Mouse (Mus musculus): Measurements from ENCODE around the gene Robo2. TPM values are rescaled to one million over a fixed set of nuclear protein-coding genes. Genes with fewer than 3 reads are reported as not detected.

Gene Robo2
- polyA plus RNA-seq, 1 experiment = not detected

DNA sequence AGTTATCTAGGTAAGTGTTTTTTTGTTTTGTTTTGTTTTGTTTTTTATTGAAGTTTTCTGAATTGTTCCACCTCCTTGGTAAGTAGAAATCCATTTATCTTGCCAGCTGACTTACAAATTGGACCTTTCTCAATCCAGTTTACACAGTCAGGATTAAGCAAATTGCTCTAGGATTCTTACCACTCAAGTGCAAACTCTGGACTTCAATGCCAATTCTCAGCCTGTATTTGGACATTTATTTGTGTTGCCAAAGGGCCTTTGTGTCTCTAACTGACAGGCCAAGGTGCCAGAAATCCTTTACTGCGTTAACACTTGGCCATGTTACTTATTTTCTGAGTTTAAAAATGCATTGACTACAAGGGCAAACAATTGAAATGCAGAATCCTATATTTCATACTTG lies 38.7 kb downstream of the Robo2 start:
- Histone ChIP-seq H3K4me1 (no peaks in the 10 kb centered on the region), H3K9me3 (peaks cover 3% of the 10 kb centered on the region), H3K36me3 (replicated peaks; ENCODE audit: low read length) (no peaks in the 10 kb centered on the region), H3K4me3 (replicated peaks) (no peak overlapping the region), H3K27me3 (replicated peaks) (no peaks in the 10 kb centered on the region)
- TF ChIP-seq GATA1 (IDR thresholded peaks at IDR 0.05; ENCODE audit: borderline replicate concordance, low read length) = no peak
- TF ChIP-seq FLI1 (IDR thresholded peaks at IDR 0.05; ENCODE audit: low read length) = no peak

DNA sequence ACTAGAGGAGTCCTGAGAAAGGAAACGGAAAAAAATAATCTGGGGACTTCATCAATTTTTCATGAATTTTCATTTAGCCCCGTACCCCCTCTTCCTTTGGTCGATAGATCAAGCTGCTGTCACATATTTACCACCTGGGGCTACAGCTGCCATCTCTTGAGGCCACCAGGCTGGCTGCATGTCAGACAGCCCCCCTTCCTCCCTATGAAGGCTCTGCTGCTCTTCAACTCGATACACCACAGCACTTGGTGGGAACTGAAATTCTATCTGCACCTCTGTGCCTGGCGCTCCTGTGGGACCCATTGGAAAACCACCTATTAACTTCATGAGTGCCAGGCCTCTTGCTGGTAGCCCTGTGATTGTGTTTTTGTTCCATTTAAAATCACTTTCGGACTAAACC lies 63.2 kb downstream of the Robo2 start:
- no peak overlapping the region for H3K4me3 ChIP-seq (replicated peaks)
- H3K4me1 ChIP-seq = no peaks in the 10 kb centered on the region
- H3K27me3 ChIP-seq (replicated peaks) = no peaks in the 10 kb centered on the region
- TF ChIP-seq FLI1 (IDR thresholded peaks at IDR 0.05; ENCODE audit: low read length) (no peak), GATA1 (IDR thresholded peaks at IDR 0.05; ENCODE audit: borderline replicate concordance, low read length) (no peak)
- H3K36me3 ChIP-seq (replicated peaks; ENCODE audit: low read length) = no peaks in the 10 kb centered on the region
- H3K9me3 ChIP-seq = 0 out of 2 replicates have a peak, but pooled peaks cover 3% of the 10 kb centered on the region

DNA sequence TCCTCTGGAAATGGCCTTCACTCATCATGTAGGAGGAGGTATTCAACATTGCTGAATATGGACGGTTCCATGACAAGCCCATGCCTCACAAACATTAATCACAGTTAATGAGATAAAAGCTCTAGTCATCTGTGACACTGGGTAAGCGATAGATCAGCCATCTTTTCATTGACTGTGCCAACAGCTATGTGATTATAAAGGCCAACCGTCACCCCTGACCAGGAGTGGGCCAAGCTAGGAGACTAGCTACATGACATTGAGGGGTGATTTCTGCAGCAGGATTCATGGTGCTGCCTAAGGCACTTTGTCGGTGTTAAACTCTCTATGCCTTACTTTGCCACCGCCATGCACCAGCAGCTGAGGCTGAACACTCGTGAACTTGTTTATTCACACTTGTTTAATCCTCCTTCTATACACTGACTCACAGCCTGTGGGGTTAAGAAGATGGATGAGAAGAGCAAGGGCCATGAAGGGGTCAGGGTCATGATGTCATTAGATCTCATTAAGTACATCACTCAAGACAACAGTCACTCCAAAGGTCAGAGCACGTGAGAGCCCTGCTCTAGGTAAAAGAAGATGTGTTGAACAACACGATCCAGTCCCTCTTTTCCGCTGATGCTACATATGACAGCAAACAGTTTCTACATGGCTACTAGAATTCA lies 72.5 kb downstream of the Robo2 start:
- Histone ChIP-seq H3K9me3 (no peaks in the 10 kb centered on the region), H3K27me3 (replicated peaks) (no peaks in the 10 kb centered on the region), H3K4me3 (replicated peaks) (no peak overlapping the region), H3K36me3 (replicated peaks; ENCODE audit: low read length) (no peaks in the 10 kb centered on the region), H3K4me1 (no peaks in the 10 kb centered on the region)
- TF ChIP-seq GATA1 (IDR thresholded peaks at IDR 0.05; ENCODE audit: borderline replicate concordance, low read length) (no peak), FLI1 (IDR thresholded peaks at IDR 0.05; ENCODE audit: low read length) (no peak)

DNA sequence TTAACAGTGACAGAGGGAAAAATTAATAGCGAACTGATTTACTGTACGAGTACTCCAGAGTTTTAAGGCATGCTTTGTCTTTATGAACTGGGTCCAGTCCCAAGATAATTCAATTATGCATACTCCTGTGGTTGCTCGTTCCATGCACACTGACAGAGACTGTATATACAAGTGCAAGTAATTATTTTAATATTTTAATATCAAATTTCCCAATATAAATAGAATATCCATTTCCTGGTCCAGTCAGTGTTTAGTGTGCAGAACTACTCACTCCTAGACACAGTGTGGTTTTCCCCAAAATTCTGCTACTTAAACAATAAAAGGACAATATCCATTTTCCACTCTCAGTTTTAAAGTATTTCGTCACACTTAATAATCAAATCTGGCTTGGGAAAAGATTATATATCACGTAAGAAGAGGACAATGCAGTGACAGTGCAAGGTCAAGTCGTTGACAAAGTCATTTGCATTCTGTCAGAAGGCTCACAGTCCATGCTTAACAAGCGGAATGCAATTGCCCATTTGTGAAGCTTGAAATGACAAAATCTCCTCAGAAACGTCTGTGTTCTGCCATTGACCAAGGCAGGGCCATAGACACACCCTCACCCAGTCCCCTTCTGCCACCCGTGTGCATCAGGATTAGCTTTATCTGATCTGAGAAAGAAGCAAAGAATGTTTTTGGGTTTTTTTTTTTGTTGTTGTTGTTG lies 89.8 kb downstream of the Robo2 start:
- H3K9me3 ChIP-seq = no peaks in the 10 kb centered on the region
- H3K27me3 ChIP-seq (replicated peaks) = no peaks in the 10 kb centered on the region
- H3K36me3 ChIP-seq (replicated peaks; ENCODE audit: low read length) = no peaks in the 10 kb centered on the region
- TF ChIP-seq GATA1 (IDR thresholded peaks at IDR 0.05; ENCODE audit: borderline replicate concordance, low read length) = no peak
- no peak for TF ChIP-seq FLI1 (IDR thresholded peaks at IDR 0.05; ENCODE audit: low read length)
- H3K4me1 ChIP-seq = no peaks in the 10 kb centered on the region
- H3K4me3 ChIP-seq (replicated peaks) = no peak overlapping the region

DNA sequence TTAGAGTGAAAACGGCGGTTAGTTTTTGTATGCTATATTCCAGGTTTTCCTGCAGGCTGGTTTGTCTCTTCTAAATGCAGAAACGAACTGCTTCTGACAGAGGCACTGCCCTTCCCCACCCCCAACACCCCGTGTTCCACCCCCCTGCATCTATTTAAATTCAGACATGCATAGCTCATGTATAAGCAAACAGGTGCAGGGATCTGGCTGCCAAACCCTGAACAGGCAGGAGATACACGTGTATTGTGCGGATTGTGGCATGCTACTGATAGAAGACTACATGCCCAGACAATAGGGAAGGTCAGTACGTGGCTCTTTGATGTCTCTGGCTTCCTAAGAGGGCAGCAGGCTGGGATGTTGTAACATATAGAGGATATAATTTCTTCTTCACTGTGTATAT lies 95.5 kb downstream of the Robo2 start:
- H3K27me3 ChIP-seq (replicated peaks) = no peaks in the 10 kb centered on the region
- H3K4me3 ChIP-seq (replicated peaks) = no peak overlapping the region
- H3K9me3 ChIP-seq = no peaks in the 10 kb centered on the region
- no peaks in the 10 kb centered on the region for H3K36me3 ChIP-seq (replicated peaks; ENCODE audit: low read length)
- TF ChIP-seq FLI1 (IDR thresholded peaks at IDR 0.05; ENCODE audit: low read length) (no peak), GATA1 (IDR thresholded peaks at IDR 0.05; ENCODE audit: borderline replicate concordance, low read length) (no peak)
- H3K4me1 ChIP-seq = no peaks in the 10 kb centered on the region

DNA sequence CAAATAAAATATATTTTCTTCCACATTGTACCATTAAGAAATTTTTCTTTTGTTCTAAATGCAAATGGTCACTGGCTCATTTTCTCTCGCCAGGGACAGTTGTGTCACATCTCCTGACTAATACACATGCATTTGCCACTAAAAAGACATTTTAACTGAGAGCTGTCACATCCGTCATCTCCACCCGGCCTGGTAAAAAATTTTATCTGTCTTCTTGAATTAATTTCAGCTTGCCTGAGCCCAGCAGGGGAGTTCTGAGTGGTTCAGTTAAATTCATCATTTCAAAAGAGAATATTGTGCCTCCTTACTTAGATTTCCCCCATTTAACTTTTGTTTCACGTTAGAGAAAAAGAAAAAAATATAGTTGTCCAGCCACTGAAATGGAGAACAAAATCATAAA lies 98.4 kb downstream of the Robo2 start:
- TF ChIP-seq GATA1 (IDR thresholded peaks at IDR 0.05; ENCODE audit: borderline replicate concordance, low read length) (no peak), FLI1 (IDR thresholded peaks at IDR 0.05; ENCODE audit: low read length) (no peak)
- Histone ChIP-seq H3K4me1 (no peaks in the 10 kb centered on the region), H3K9me3 (no peaks in the 10 kb centered on the region), H3K36me3 (replicated peaks; ENCODE audit: low read length) (no peaks in the 10 kb centered on the region), H3K4me3 (replicated peaks) (no peak overlapping the region), H3K27me3 (replicated peaks) (no peaks in the 10 kb centered on the region)

DNA sequence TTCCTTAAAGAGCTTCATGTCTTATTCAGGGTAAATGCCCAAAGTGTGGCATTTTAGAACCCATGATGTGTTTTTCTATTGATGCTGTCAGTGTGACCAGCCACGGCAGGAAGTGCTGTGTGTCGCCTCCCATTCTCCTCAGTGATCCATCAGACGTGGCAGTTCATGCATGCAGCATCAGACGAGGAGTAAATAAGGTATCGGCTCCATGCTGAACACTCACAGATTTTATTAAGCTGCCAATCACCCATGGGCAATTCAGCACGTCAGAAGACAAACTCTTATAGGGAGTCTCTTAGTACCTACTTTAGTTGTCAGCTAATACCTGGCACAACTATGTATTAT lies 104.1 kb downstream of the Robo2 start:
- TF ChIP-seq GATA1 (IDR thresholded peaks at IDR 0.05; ENCODE audit: borderline replicate concordance, low read length) = no peak
- no peak for TF ChIP-seq FLI1 (IDR thresholded peaks at IDR 0.05; ENCODE audit: low read length)
- H3K9me3 ChIP-seq = no peaks in the 10 kb centered on the region
- no peaks in the 10 kb centered on the region for H3K4me1 ChIP-seq
- no peaks in the 10 kb centered on the region for H3K36me3 ChIP-seq (replicated peaks; ENCODE audit: low read length)
- H3K27me3 ChIP-seq (replicated peaks) = no peaks in the 10 kb centered on the region
- no peak overlapping the region for H3K4me3 ChIP-seq (replicated peaks)

DNA sequence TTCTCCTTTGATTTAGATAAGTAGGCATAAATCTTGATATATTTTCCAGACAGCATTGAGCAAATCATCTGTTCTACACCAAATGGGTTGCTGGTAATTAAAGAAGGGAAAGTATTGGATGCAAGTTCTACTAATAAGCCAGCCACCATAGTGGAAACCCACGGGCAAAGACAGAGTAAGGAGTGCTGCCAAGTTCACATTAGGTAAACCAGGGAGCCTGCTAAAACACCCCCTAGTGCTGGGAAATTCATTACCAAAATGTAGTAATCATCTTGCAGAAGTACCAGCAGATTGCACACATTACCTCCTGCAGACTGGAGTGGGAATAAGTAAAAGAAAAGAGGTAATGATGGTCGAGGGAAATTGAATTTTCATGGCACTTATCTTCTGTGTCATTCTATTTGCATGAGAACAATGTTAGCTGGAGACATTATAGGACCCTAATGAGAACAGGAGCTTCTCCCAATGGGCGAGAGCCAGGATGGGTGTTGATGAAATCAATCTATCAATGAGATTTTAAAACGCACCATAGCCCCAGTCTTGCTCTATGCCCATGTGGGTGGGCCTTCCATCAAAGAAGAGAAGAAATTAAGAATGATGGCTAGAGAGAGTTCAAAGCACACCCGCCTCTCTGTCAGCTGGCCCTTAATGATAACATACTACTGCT lies 104.6 kb downstream of the Robo2 start:
- Histone ChIP-seq H3K4me1 (no peaks in the 10 kb centered on the region), H3K27me3 (replicated peaks) (no peaks in the 10 kb centered on the region)
- TF ChIP-seq FLI1 (IDR thresholded peaks at IDR 0.05; ENCODE audit: low read length) = no peak

DNA sequence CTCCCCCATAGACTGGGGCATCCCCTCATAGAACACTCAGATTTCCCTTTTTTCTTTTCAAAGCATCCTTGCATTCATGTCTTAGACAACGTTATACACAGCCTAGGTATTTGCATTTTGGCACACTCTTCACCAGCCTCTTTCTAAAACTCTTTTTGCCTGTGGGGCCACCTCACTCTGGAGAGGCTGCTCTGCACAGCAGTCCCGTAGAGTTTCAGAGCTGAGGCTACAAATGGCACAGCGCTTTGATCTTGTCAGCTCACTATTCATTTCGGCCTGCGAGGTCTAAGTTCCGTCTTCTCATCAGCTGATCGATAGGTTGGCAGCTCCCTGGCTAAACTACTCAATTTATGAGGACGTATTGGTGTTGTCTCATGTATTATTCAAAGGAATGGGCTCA lies 123.7 kb downstream of the Robo2 start:
- Histone ChIP-seq H3K36me3 (replicated peaks; ENCODE audit: low read length) (no peaks in the 10 kb centered on the region), H3K4me3 (replicated peaks) (no peak overlapping the region), H3K9me3 (peaks cover 4% of the 10 kb centered on the region), H3K27me3 (replicated peaks) (no peaks in the 10 kb centered on the region), H3K4me1 (no peaks in the 10 kb centered on the region)
- TF ChIP-seq FLI1 (IDR thresholded peaks at IDR 0.05; ENCODE audit: low read length) (no peak), GATA1 (IDR thresholded peaks at IDR 0.05; ENCODE audit: borderline replicate concordance, low read length) (no peak)

More for the DNA sequence above, 104.6 kb downstream of the Robo2 start:
- no peaks in the 10 kb centered on the region for H3K36me3 ChIP-seq (replicated peaks; ENCODE audit: low read length)
- H3K9me3 ChIP-seq = no peaks in the 10 kb centered on the region
- H3K4me3 ChIP-seq (replicated peaks) = no peak overlapping the region

DNA sequence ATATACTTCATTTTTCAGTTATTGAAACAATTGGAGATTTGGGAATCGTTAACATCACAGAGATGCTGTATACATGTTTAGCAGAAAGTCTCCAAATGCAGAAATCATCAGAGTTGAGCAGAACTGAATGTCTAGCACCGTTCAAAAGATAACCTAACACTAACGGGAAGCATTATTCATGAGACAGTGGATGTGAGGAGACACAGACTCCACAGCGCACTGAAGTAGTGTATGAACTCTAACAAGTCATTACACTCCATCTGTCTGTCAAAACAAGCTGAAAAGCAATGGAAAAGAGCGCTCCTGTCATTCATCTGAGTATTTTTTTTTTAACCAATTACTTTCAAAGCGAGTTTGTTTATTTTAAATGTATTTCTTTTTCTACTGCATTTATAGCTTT lies 129.1 kb downstream of the Robo2 start:
- TF ChIP-seq GATA1 (IDR thresholded peaks at IDR 0.05; ENCODE audit: borderline replicate concordance, low read length) = no peak
- TF ChIP-seq FLI1 (IDR thresholded peaks at IDR 0.05; ENCODE audit: low read length) = no peak
- no peaks in the 10 kb centered on the region for H3K36me3 ChIP-seq (replicated peaks; ENCODE audit: low read length)
- no peak overlapping the region for H3K4me3 ChIP-seq (replicated peaks)
- H3K4me1 ChIP-seq = no peaks in the 10 kb centered on the region
- H3K27me3 ChIP-seq (replicated peaks) = no peaks in the 10 kb centered on the region
- H3K9me3 ChIP-seq = peaks cover 3% of the 10 kb centered on the region

All from megakaryocyte, embryonic 14.5 days (primary cell).